Mouse (Mus musculus): ENCODE data around the gene Gbe1.
A peak's percentile ranks its signal among the peaks of the same experiment; 100 is the strongest.

Gbe1 gene

GRCm38 (mm10) chr16:70568341-70569265 is 254.9 kb downstream of the Gbe1 start:
- DNase-seq (ENCODE audit: low read depth, low spot score), result peak; percentile 51

- DNase-seq (ENCODE audit: low read depth, low spot score), result no peak
Measured at GRCm38 (mm10) chr16:70585964-70586363, 272.2 kb downstream of the Gbe1 start.

GRCm38 (mm10) chr16:70602326-70602725 is 288.6 kb downstream of the Gbe1 start:
- no peak for DNase-seq (ENCODE audit: low read depth, low spot score)

- DNase-seq (ENCODE audit: low read depth, low spot score), result no peak
Measured at GRCm38 (mm10) chr16:70608358-70608757, 294.6 kb downstream of the Gbe1 start.

GRCm38 (mm10) chr16:70617691-70618090 is 303.9 kb downstream of the Gbe1 start:
- DNase-seq (ENCODE audit: low read depth, low spot score), result no peak

- DNase-seq (ENCODE audit: low read depth, low spot score), result no peak
Measured at GRCm38 (mm10) chr16:70618168-70618567, 304.4 kb downstream of the Gbe1 start.

Measured in A20 (cell line).